Comparison of ENCODE assay signal across 26 mouse cellular contexts in the genomic region with DNA sequence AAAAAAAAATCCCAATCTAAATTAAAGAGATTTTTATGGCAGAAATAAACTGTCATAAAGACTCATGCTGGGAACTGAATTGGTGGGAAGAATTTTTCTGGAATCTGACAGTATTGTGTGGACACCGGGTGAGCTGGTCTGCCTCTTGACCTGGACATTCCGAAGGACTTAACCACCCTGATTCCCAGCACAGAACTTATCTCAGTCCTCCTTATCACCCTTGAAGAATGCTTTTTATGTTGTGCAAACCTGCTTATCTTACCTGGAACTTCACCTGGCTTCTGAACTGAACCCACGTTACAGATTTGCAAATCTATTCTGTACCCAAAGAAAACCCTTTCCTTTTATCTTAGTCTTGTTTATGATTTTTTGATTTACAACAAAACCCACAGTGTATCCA. TPM values are rescaled to one million over a fixed set of nuclear protein-coding genes. Genes with fewer than 3 reads are reported as not detected.
A peak's percentile ranks its signal among the peaks of the same experiment; 100 is the strongest.
DNase-seq lines count a peak whose midpoint lies in the region; ATAC-seq and TF ChIP-seq lines count a peak whose summit lies in the region.
"Had no signal": no experiment of that assay in that cellular context is flagged by ENCODE, and none has a peak within 500 bp of the region (broad histone marks: within the 10 kb centered on the region; RNA-seq: fewer than 3 reads in every experiment).

No protein-coding gene starts in this region.

- H3K27me3 ChIP-seq in lung, postnatal 0 days (replicated peaks; ENCODE audit: insufficient read depth, low read length): no peaks in the 10 kb centered on the region
- no peaks in the 10 kb centered on the region for H3K27me3 ChIP-seq in kidney, adult 2 months (replicated peaks; ENCODE audit: control insufficient read depth, insufficient read depth, low read length)
- H3K27me3 ChIP-seq: CH12.LX; embryonic facial prominence, embryonic 13.5 days; embryonic facial prominence, embryonic 15.5 days; forebrain, embryonic 12.5 days; Patski had no signal

- H3K9ac ChIP-seq in lung, postnatal 0 days (replicated peaks; ENCODE audit: low read depth): no peak overlapping the region
- H3K9ac ChIP-seq: embryonic facial prominence, embryonic 13.5 days; embryonic facial prominence, embryonic 15.5 days; forebrain, embryonic 12.5 days had no signal

- no peaks in the 10 kb centered on the region for H3K9me3 ChIP-seq in lung, postnatal 0 days (ENCODE audit: low read length)
- H3K9me3 ChIP-seq: embryonic facial prominence, embryonic 13.5 days; embryonic facial prominence, embryonic 15.5 days; forebrain, embryonic 10.5 days; forebrain, embryonic 12.5 days; G1E had no signal

- no peak for TF ChIP-seq POLR2A in kidney, adult 2 months (IDR thresholded peaks at IDR 0.05; ENCODE audit: low read depth, low read length)

- no peak for DNase-seq in lung, postnatal 0 days (ENCODE audit: low spot score)
- DNase-seq in lung, postnatal 4 days: no peak
- DNase-seq in Muller cell, postnatal 12 days (ENCODE audit: inconsistent ontology term): peak; percentile 51
- DNase-seq in yolk sac, embryonic 10.5 days (ENCODE audit: low spot score): peak; percentile 47
- no peak for DNase-seq in frontal cortex, postnatal 14 days (ENCODE audit: low spot score in 2 of 2)
- DNase-seq in kidney, adult 2 months: no peak
- DNase-seq: adrenal gland, adult 2 months; adrenal gland, postnatal 10 days; adrenal gland, postnatal 25 days; cerebellum, adult 11 months; cerebellum, adult 8-10 months; cerebellum, adult 9-11 months; cerebellum, postnatal 14 days; cerebellum, postnatal 36 days; embryo, embryonic 11 days had no signal

- no peak overlapping the region for H3K27ac ChIP-seq in lung, postnatal 0 days (ENCODE audit: low read length)
- H3K27ac ChIP-seq in kidney, adult 2 months (ENCODE audit: insufficient read depth, low read depth, low read length): no peak overlapping the region
- H3K27ac ChIP-seq: embryonic facial prominence, embryonic 13.5 days; embryonic facial prominence, embryonic 15.5 days; forebrain, embryonic 10.5 days; forebrain, embryonic 12.5 days had no signal

- H3K4me2 ChIP-seq in lung, postnatal 0 days (replicated peaks; ENCODE audit: low read depth, low read length): no peak overlapping the region
- H3K4me2 ChIP-seq: embryonic facial prominence, embryonic 13.5 days; embryonic facial prominence, embryonic 15.5 days; forebrain, embryonic 12.5 days had no signal

- no peak overlapping the region for H3K4me3 ChIP-seq in lung, postnatal 0 days (ENCODE audit: low read depth, low read length)
- no peak overlapping the region for H3K4me3 ChIP-seq in kidney, adult 2 months (ENCODE audit: insufficient read depth, low read depth, low read length)
- H3K4me3 ChIP-seq: embryonic facial prominence, embryonic 13.5 days; embryonic facial prominence, embryonic 15.5 days; erythroblast, embryonic 14.5 days; forebrain, embryonic 10.5 days; forebrain, embryonic 12.5 days had no signal

- ATAC-seq in lung, postnatal 0 days: no peak
- ATAC-seq: forebrain, embryonic 14.5 days; forebrain, embryonic 16.5 days; Patski had no signal

- TF ChIP-seq CTCF in lung, postnatal 0 days (IDR thresholded peaks at IDR 0.05): no peak
- no peak for TF ChIP-seq CTCF in kidney, adult 2 months (conservative IDR thresholded peaks at IDR 0.05; ENCODE audit: insufficient read depth, insufficient read length, low read depth, low read length)

- WGBS in lung, postnatal 0 days: 43% methylated on average over 3 of the region's 3 CpGs
- 84% methylated on average over 3 of the region's 3 CpGs for WGBS in kidney, adult 2 months

- TF ChIP-seq EP300 in lung, postnatal 0 days (IDR thresholded peaks at IDR 0.05): peak; percentile 85

- H3K4me1 ChIP-seq in lung, postnatal 0 days (ENCODE audit: insufficient read depth, low read depth, low read length): no peaks in the 10 kb centered on the region
- H3K4me1 ChIP-seq in kidney, adult 2 months (ENCODE audit: control insufficient read depth, insufficient read depth, low read length): no peaks in the 10 kb centered on the region; the same call in 1 of the 2 replicates
- H3K4me1 ChIP-seq: embryonic facial prominence, embryonic 13.5 days; embryonic facial prominence, embryonic 15.5 days; forebrain, embryonic 10.5 days; forebrain, embryonic 12.5 days had no signal

- no peaks in the 10 kb centered on the region for H3K36me3 ChIP-seq in lung, postnatal 0 days (ENCODE audit: insufficient read depth, low read length)
- no peaks in the 10 kb centered on the region for H3K36me3 ChIP-seq in kidney, adult 2 months (ENCODE audit: control insufficient read depth, insufficient read depth, low read length)
- H3K36me3 ChIP-seq: embryonic facial prominence, embryonic 13.5 days; embryonic facial prominence, embryonic 15.5 days; forebrain, embryonic 10.5 days; forebrain, embryonic 12.5 days; G1E had no signal

RNA-seq across cellular contexts. Expression of a gene that starts 8.1 kb away (rescaled TPM):
- 26.5 and 34.9 TPM in 2 replicates for polyA plus RNA-seq in lung, postnatal 0 days (2015; fragmentation: Nextera tagmentation; extraction: Ambion mirVana)
- 65.5 and 80.0 TPM in 2 replicates for polyA plus RNA-seq in kidney, adult 2 months (2012; rRNA removed)

RNA-seq across cellular contexts. Expression of a gene that starts 21.7 kb away (rescaled TPM):
- 0.02 TPM in 1 of 2 replicates, not detected in the other for polyA plus RNA-seq in lung, postnatal 0 days (2015; fragmentation: Nextera tagmentation; extraction: Ambion mirVana)
- not detected in 2 replicates for polyA plus RNA-seq in kidney, adult 2 months (2012; rRNA removed)
- polyA plus RNA-seq: adrenal gland, adult 2 months; C2C12; erythroblast, embryonic 14.5 days; G1E had no signal

Comparison
In these comparisons a context has a peak if more than half of its experiments do, and no peak if none do; other contexts are left out.
1. DNase-seq: peak in Muller cell, postnatal 12 days (single experiment) and yolk sac, embryonic 10.5 days (single experiment); none in lung, postnatal 0 days (single experiment), lung, postnatal 4 days (0 of 2), frontal cortex, postnatal 14 days (0 of 2) and kidney, adult 2 months (single experiment).